Mouse (Mus musculus) midbrain, embryonic 12.5 days (tissue): Measurements from ENCODE around the gene Gnat1. TPM values are rescaled to one million over a fixed set of nuclear protein-coding genes. Genes with fewer than 3 reads are reported as not detected.

ENCODE experiments used
- ATAC-seq: fragments of 200-750 bp; cut with Nextera tagmentation; 2 replicates; pipeline ENCODE4 v1.8.0; 2017; ENCODE audit warnings: low read depth, moderate TSS enrichment, moderate library complexity; ENCODE audit not compliant: low FRiP score
- H3K27ac ChIP-seq: fragments of 300-500 bp; sonication (generic); replicated peaks from 2 replicates; pipeline ENCODE4 v1.5.1; 2016; ENCODE audit warnings: mild to moderate bottlenecking
- H3K27me3 ChIP-seq: fragments of 300-500 bp; sonication (generic); 2 replicates; pipeline ENCODE4 v1.6.1; 2016; ENCODE audit warnings: mild to moderate bottlenecking
- H3K36me3 ChIP-seq: fragments of 300-500 bp; sonication (generic); 2 replicates; pipeline ENCODE4 v1.6.1; 2016
- H3K4me1 ChIP-seq: fragments of 300-500 bp; sonication (generic); 2 replicates; pipeline ENCODE4 v1.6.1; 2016
- H3K4me2 ChIP-seq: fragments of 300-500 bp; sonication (generic); replicated peaks from 2 replicates; pipeline ENCODE4 v1.6.1; 2016; ENCODE audit warnings: mild to moderate bottlenecking, moderate library complexity
- H3K4me3 ChIP-seq: fragments of 300-500 bp; sonication (generic); 2 replicates; pipeline ENCODE4 v1.5.1; 2016; ENCODE audit warnings: mild to moderate bottlenecking
- H3K9ac ChIP-seq: fragments of 300-500 bp; sonication (generic); replicated peaks from 2 replicates; pipeline ENCODE4 v1.6.1; 2016; ENCODE audit warnings: mild to moderate bottlenecking, moderate library complexity
- H3K9me3 ChIP-seq: fragments of 300-500 bp; sonication (generic); 2 replicates; pipeline ENCODE4 v1.6.1; 2016; ENCODE audit warnings: mild to moderate bottlenecking
- WGBS: fragments of 180-500 bp; shearing (Covaris S2); methylation state at CpG from one replicate; pipeline ENCODE4 v1.1.7; 2016; 5-methylcytosine and 5-hydroxymethylcytosine counted together
- polyA plus RNA-seq: library from polyadenylated mRNA; unstranded; fragments of >200 nt; fragmentation: Nextera tagmentation; extraction: Ambion mirVana; gene quantifications from 2 replicates; pipeline ENCODE4 v1.2.1, GENCODE M21; 2016

Gnat1 gene
- polyA plus RNA-seq, 1 experiment from 2014 or later: 1.9 TPM

- 20% methylated on average over 8 of the region's 8 CpGs for WGBS
- H3K27me3 ChIP-seq: peaks cover 39% of the 10 kb centered on the region
- H3K4me3 ChIP-seq: no peak overlapping the region
- H3K4me2 ChIP-seq: peak overlapping the region; percentile 83
- H3K27ac ChIP-seq: no peak overlapping the region
- 0 out of 2 replicates have a peak overlapping the region, but pooled peaks have one; percentile 21 for H3K9ac ChIP-seq
- peaks cover 34% of the 10 kb centered on the region for H3K4me1 ChIP-seq
- 0 out of 2 replicates have a peak, but pooled peaks have one; percentile 5 for ATAC-seq
- H3K36me3 ChIP-seq: no peaks in the 10 kb centered on the region
- H3K9me3 ChIP-seq: no peaks in the 10 kb centered on the region
Observed at GRCm38 (mm10) chr9:107668011-107668410, 11.5 kb downstream of the Gnat1 start.

GRCm38 (mm10) chr9:107667219-107667618 lies 12.3 kb downstream of the Gnat1 start:
- Histone ChIP-seq H3K27me3 (peaks cover 39% of the 10 kb centered on the region), H3K36me3 (no peaks in the 10 kb centered on the region), H3K4me1 (peaks cover 34% of the 10 kb centered on the region), H3K4me2 (peak overlapping the region; percentile 83), H3K27ac (no peak overlapping the region), H3K9ac (peak overlapping the region; percentile 62), H3K4me3 (peak overlapping the region; percentile 44), H3K9me3 (no peaks in the 10 kb centered on the region)
- ATAC-seq: peak; percentile 89
- WGBS: 0% methylated on average over 24 of the region's 24 CpGs

- Histone ChIP-seq H3K36me3 (no peaks in the 10 kb centered on the region), H3K4me1 (peaks cover 34% of the 10 kb centered on the region), H3K27ac (no peak overlapping the region), H3K9ac (peak overlapping the region; percentile 62), H3K4me2 (peak overlapping the region; percentile 83), H3K4me3 (peak overlapping the region; percentile 44), H3K27me3 (peaks cover 39% of the 10 kb centered on the region), H3K9me3 (no peaks in the 10 kb centered on the region)
- WGBS: under 1% methylated on average over 30 of the region's 30 CpGs
- ATAC-seq: no peak
Observed at GRCm38 (mm10) chr9:107666751-107667205, 12.7 kb downstream of the Gnat1 start.

- no peaks in the 10 kb centered on the region for H3K9me3 ChIP-seq
- H3K4me3 ChIP-seq: no peak overlapping the region
- 85% methylated on average over 7 of the region's 7 CpGs for WGBS
- ATAC-seq: no peak
- H3K9ac ChIP-seq: no peak overlapping the region
- H3K36me3 ChIP-seq: no peaks in the 10 kb centered on the region
- peaks cover 39% of the 10 kb centered on the region for H3K27me3 ChIP-seq
- peaks cover 34% of the 10 kb centered on the region for H3K4me1 ChIP-seq
- H3K27ac ChIP-seq: no peak overlapping the region
- no peak overlapping the region for H3K4me2 ChIP-seq
Observed at GRCm38 (mm10) chr9:107665308-107665707, 14.2 kb downstream of the Gnat1 start.

GRCm38 (mm10) chr9:107663525-107663924 lies 16.0 kb downstream of the Gnat1 start:
- H3K4me1 ChIP-seq: peaks cover 38% of the 10 kb centered on the region
- H3K36me3 ChIP-seq: no peaks in the 10 kb centered on the region
- no peak overlapping the region for H3K4me3 ChIP-seq
- H3K9me3 ChIP-seq: no peaks in the 10 kb centered on the region
- H3K27me3 ChIP-seq: peaks cover 32% of the 10 kb centered on the region
- H3K27ac ChIP-seq: 0 out of 2 replicates have a peak overlapping the region, but pooled peaks have one; percentile 44
- no peak overlapping the region for H3K4me2 ChIP-seq
- WGBS: 42% methylated on average over 9 of the region's 9 CpGs
- no peak overlapping the region for H3K9ac ChIP-seq
- ATAC-seq: no peak

- Histone ChIP-seq H3K36me3 (no peaks in the 10 kb centered on the region), H3K4me1 (peaks cover 28% of the 10 kb centered on the region), H3K4me3 (no peak overlapping the region), H3K27ac (no peak overlapping the region), H3K4me2 (no peak overlapping the region), H3K9me3 (no peaks in the 10 kb centered on the region), H3K27me3 (peaks cover 24% of the 10 kb centered on the region), H3K9ac (no peak overlapping the region)
- 82% methylated on average over 8 of the region's 8 CpGs for WGBS
- ATAC-seq: no peak
Observed at GRCm38 (mm10) chr9:107662342-107662741, 17.2 kb downstream of the Gnat1 start.

GRCm38 (mm10) chr9:107660777-107661176 lies 18.7 kb downstream of the Gnat1 start:
- H3K9me3 ChIP-seq: no peaks in the 10 kb centered on the region
- peaks cover 10% of the 10 kb centered on the region for H3K27me3 ChIP-seq
- H3K9ac ChIP-seq: no peak overlapping the region
- ATAC-seq: no peak
- H3K36me3 ChIP-seq: no peaks in the 10 kb centered on the region
- no peak overlapping the region for H3K27ac ChIP-seq
- H3K4me1 ChIP-seq: peaks cover 15% of the 10 kb centered on the region
- no peak overlapping the region for H3K4me2 ChIP-seq
- no peak overlapping the region for H3K4me3 ChIP-seq
- 82% methylated on average over 3 of the region's 3 CpGs for WGBS

- Histone ChIP-seq H3K27ac (no peak overlapping the region), H3K27me3 (peaks cover 2% of the 10 kb centered on the region), H3K4me3 (no peak overlapping the region), H3K9ac (no peak overlapping the region), H3K4me2 (no peak overlapping the region), H3K36me3 (no peaks in the 10 kb centered on the region), H3K9me3 (no peaks in the 10 kb centered on the region), H3K4me1 (peaks cover 15% of the 10 kb centered on the region)
- WGBS: 84% methylated on average over 3 of the region's 3 CpGs
- no peak for ATAC-seq
Observed at GRCm38 (mm10) chr9:107659961-107660360, 19.6 kb downstream of the Gnat1 start.

GRCm38 (mm10) chr9:107659551-107659950 lies 20.0 kb downstream of the Gnat1 start:
- Histone ChIP-seq H3K9ac (no peak overlapping the region), H3K27ac (no peak overlapping the region), H3K4me2 (no peak overlapping the region), H3K36me3 (no peaks in the 10 kb centered on the region), H3K27me3 (no peaks in the 10 kb centered on the region), H3K4me1 (peaks cover 15% of the 10 kb centered on the region), H3K9me3 (no peaks in the 10 kb centered on the region), H3K4me3 (no peak overlapping the region)
- ATAC-seq: no peak
- WGBS: 86% methylated on average over 10 of the region's 10 CpGs

- no peak overlapping the region for H3K4me2 ChIP-seq
- peaks cover 7% of the 10 kb centered on the region; the same call in 1 of the 2 replicates for H3K4me1 ChIP-seq
- no peak overlapping the region for H3K9ac ChIP-seq
- H3K36me3 ChIP-seq: no peaks in the 10 kb centered on the region
- no peak overlapping the region for H3K4me3 ChIP-seq
- 93% methylated on average over 6 of the region's 6 CpGs for WGBS
- H3K9me3 ChIP-seq: no peaks in the 10 kb centered on the region
- H3K27me3 ChIP-seq: no peaks in the 10 kb centered on the region
- no peak overlapping the region for H3K27ac ChIP-seq
- ATAC-seq: no peak
Observed at GRCm38 (mm10) chr9:107658096-107658495, 21.4 kb downstream of the Gnat1 start.

GRCm38 (mm10) chr9:107657144-107657543 lies 22.4 kb downstream of the Gnat1 start:
- no peaks in the 10 kb centered on the region for H3K27me3 ChIP-seq
- 81% methylated on average over 5 of the region's 5 CpGs for WGBS
- no peak for ATAC-seq

GRCm38 (mm10) chr9:107654585-107654984 lies 24.9 kb downstream of the Gnat1 start:
- H3K4me1 ChIP-seq: peaks cover 20% of the 10 kb centered on the region
- no peaks in the 10 kb centered on the region for H3K36me3 ChIP-seq
- no peak overlapping the region for H3K4me2 ChIP-seq
- 80% methylated on average over 3 of the region's 4 CpGs for WGBS
- no peak for ATAC-seq
- no peak overlapping the region for H3K9ac ChIP-seq
- H3K4me3 ChIP-seq: no peak overlapping the region
- no peak overlapping the region for H3K27ac ChIP-seq
- no peaks in the 10 kb centered on the region for H3K27me3 ChIP-seq
- H3K9me3 ChIP-seq: no peaks in the 10 kb centered on the region

More at GRCm38 (mm10) chr9:107657144-107657543, 22.4 kb downstream of the Gnat1 start:
- Histone ChIP-seq H3K9ac (no peak overlapping the region), H3K4me1 (peaks cover 7% of the 10 kb centered on the region; the same call in 1 of the 2 replicates), H3K36me3 (no peaks in the 10 kb centered on the region), H3K4me3 (no peak overlapping the region), H3K27ac (no peak overlapping the region), H3K9me3 (no peaks in the 10 kb centered on the region), H3K4me2 (no peak overlapping the region)

- Histone ChIP-seq H3K4me3 (no peak overlapping the region), H3K4me2 (no peak overlapping the region), H3K9me3 (no peaks in the 10 kb centered on the region), H3K4me1 (peaks cover 18% of the 10 kb centered on the region), H3K9ac (no peak overlapping the region), H3K27ac (no peak overlapping the region), H3K27me3 (no peaks in the 10 kb centered on the region), H3K36me3 (no peaks in the 10 kb centered on the region)
- WGBS: 94% methylated on average over 2 of the region's 2 CpGs
- no peak for ATAC-seq
Observed at GRCm38 (mm10) chr9:107653474-107653873, 26.0 kb downstream of the Gnat1 start.
